In genomic region chr3:96060146-96060545, GRCm38 (mm10) we compare ENCODE assay signal across 23 mouse cellular contexts. TPM values are rescaled to one million over a fixed set of nuclear protein-coding genes. Genes with fewer than 3 reads are reported as not detected.
DNase-seq lines count a peak whose midpoint lies in the region; ATAC-seq and TF ChIP-seq lines count a peak whose summit lies in the region.
"Had no signal": no experiment of that assay in that cellular context is flagged by ENCODE, and none has a peak within 500 bp of the region (broad histone marks: within the 10 kb centered on the region; RNA-seq: fewer than 3 reads in every experiment).

No protein-coding gene starts in this region.

- no peak for ATAC-seq in heart, embryonic 11.5 days (replicated peaks; ENCODE audit: insufficient number of reproducible peaks, low FRiP score, low TSS enrichment)
- ATAC-seq in intestine, embryonic 14.5 days (replicated peaks; ENCODE audit: low FRiP score, low TSS enrichment, low read depth) = no peak
- no peak for ATAC-seq in intestine, postnatal 0 days
- ATAC-seq: activated CD4-positive, CD25-positive, alpha-beta regulatory T cell, adult 4 months; CD4-positive, CD25-positive, alpha-beta regulatory T cell, adult 4 months; forebrain, embryonic 13.5 days; forebrain, embryonic 15.5 days; Patski had no signal

- H3K4me3 ChIP-seq in heart, embryonic 11.5 days (ENCODE audit: low read depth, low read length) = no peak overlapping the region
- H3K4me3 ChIP-seq in intestine, embryonic 14.5 days (ENCODE audit: low read depth, low read length) = no peak overlapping the region
- H3K4me3 ChIP-seq in intestine, postnatal 0 days (ENCODE audit: low read depth, low read length) = no peak overlapping the region
- H3K4me3 ChIP-seq: embryonic facial prominence, embryonic 10.5 days; embryonic facial prominence, embryonic 12.5 days; forebrain, embryonic 13.5 days; forebrain, embryonic 15.5 days had no signal

- H3K9ac ChIP-seq in heart, embryonic 11.5 days (ENCODE audit: low read depth, low read length) = no peak overlapping the region
- H3K9ac ChIP-seq in intestine, embryonic 14.5 days (ENCODE audit: low read length) = no peak overlapping the region
- no peak overlapping the region for H3K9ac ChIP-seq in intestine, postnatal 0 days (ENCODE audit: low read depth, low read length)
- H3K9ac ChIP-seq: embryonic facial prominence, embryonic 12.5 days; forebrain, embryonic 13.5 days; forebrain, embryonic 15.5 days had no signal

- no peak overlapping the region for H3K27ac ChIP-seq in heart, embryonic 11.5 days (ENCODE audit: low read depth, low read length)
- H3K27ac ChIP-seq in intestine, embryonic 14.5 days (ENCODE audit: low read depth) = no peak overlapping the region
- no peak overlapping the region for H3K27ac ChIP-seq in intestine, postnatal 0 days (ENCODE audit: low read depth, low read length)
- H3K27ac ChIP-seq: embryonic facial prominence, embryonic 10.5 days; embryonic facial prominence, embryonic 12.5 days; forebrain, embryonic 13.5 days; forebrain, embryonic 15.5 days had no signal

- no peak for TF ChIP-seq CTCF in intestine, postnatal 0 days (IDR thresholded peaks at IDR 0.05; ENCODE audit: low read depth)

- H3K4me2 ChIP-seq in heart, embryonic 11.5 days = no peak overlapping the region
- no peak overlapping the region for H3K4me2 ChIP-seq in intestine, embryonic 14.5 days (ENCODE audit: low read length)
- no peak overlapping the region for H3K4me2 ChIP-seq in intestine, postnatal 0 days (replicated peaks; ENCODE audit: low read depth)
- H3K4me2 ChIP-seq: embryonic facial prominence, embryonic 12.5 days; forebrain, embryonic 13.5 days; forebrain, embryonic 15.5 days had no signal

- WGBS in heart, embryonic 11.5 days (ENCODE audit: insufficient replicate concordance) = 75% methylated on average over 1 of the region's 1 CpGs
- 85% methylated on average over 1 of the region's 1 CpGs for WGBS in intestine, embryonic 14.5 days
- 72% methylated on average over 1 of the region's 1 CpGs for WGBS in intestine, postnatal 0 days

- DNase-seq in heart, adult 11 months = peak; percentile 57
- peak; percentile 16 for DNase-seq in intestine, embryonic 14.5 days (ENCODE audit: low spot score)
- DNase-seq in thymus, postnatal 36 days = no peak
- DNase-seq: adrenal gland, adult 8-10 months; adrenal gland, postnatal 14 days; adrenal gland, postnatal 36 days; B cell, adult 2 months; cerebellum, adult 11-12 months; cerebellum, adult 2 months; cerebellum, adult 9-10 months; cerebellum, postnatal 10 days; cerebellum, postnatal 25 days had no signal

- H3K27me3 ChIP-seq in heart, embryonic 11.5 days (ENCODE audit: control insufficient read depth, insufficient read depth, low read length) = no peaks in the 10 kb centered on the region
- no peaks in the 10 kb centered on the region for H3K27me3 ChIP-seq in intestine, embryonic 14.5 days (replicated peaks; ENCODE audit: control insufficient read depth, insufficient read depth, low read length)
- H3K27me3 ChIP-seq in intestine, postnatal 0 days (replicated peaks; ENCODE audit: control insufficient read depth, insufficient read depth, low read length) = no peaks in the 10 kb centered on the region
- H3K27me3 ChIP-seq: CH12.LX; embryonic facial prominence, embryonic 12.5 days; forebrain, embryonic 13.5 days; forebrain, embryonic 15.5 days; Patski had no signal

- H3K4me1 ChIP-seq in heart, embryonic 11.5 days (ENCODE audit: control insufficient read depth, insufficient read depth, low read length) = 0 out of 2 replicates have a peak, but pooled peaks cover 3% of the 10 kb centered on the region
- H3K4me1 ChIP-seq in intestine, embryonic 14.5 days (replicated peaks; ENCODE audit: control insufficient read depth, insufficient read depth, low read length) = no peaks in the 10 kb centered on the region
- H3K4me1 ChIP-seq in intestine, postnatal 0 days (replicated peaks; ENCODE audit: control insufficient read depth, insufficient read depth, low read length) = peaks cover 7% of the 10 kb centered on the region; the same call in 1 of the 2 replicates

- no peaks in the 10 kb centered on the region for H3K9me3 ChIP-seq in heart, embryonic 11.5 days (replicated peaks; ENCODE audit: control insufficient read depth, low read length)
- no peaks in the 10 kb centered on the region for H3K9me3 ChIP-seq in intestine, embryonic 14.5 days (ENCODE audit: control insufficient read depth, low read length)
- H3K9me3 ChIP-seq in intestine, postnatal 0 days (ENCODE audit: control insufficient read depth) = no peaks in the 10 kb centered on the region
- H3K9me3 ChIP-seq: embryonic facial prominence, embryonic 10.5 days; embryonic facial prominence, embryonic 12.5 days; forebrain, embryonic 13.5 days; forebrain, embryonic 15.5 days; G1E had no signal

- H3K36me3 ChIP-seq in heart, embryonic 11.5 days (ENCODE audit: control insufficient read depth, insufficient read depth, low read length) = no peaks in the 10 kb centered on the region
- 0 out of 2 replicates have a peak, but pooled peaks cover 4% of the 10 kb centered on the region for H3K36me3 ChIP-seq in intestine, embryonic 14.5 days (ENCODE audit: control insufficient read depth, insufficient read depth, low read length)
- H3K36me3 ChIP-seq in intestine, postnatal 0 days (ENCODE audit: control insufficient read depth, insufficient read depth) = no peaks in the 10 kb centered on the region
- H3K36me3 ChIP-seq: embryonic facial prominence, embryonic 12.5 days had no signal

RNA-seq across cellular contexts. Expression of gene Vps45, which starts 1.9 kb away (rescaled TPM):
- polyA plus RNA-seq in heart, embryonic 11.5 days (2014; fragmentation: Nextera tagmentation; extraction: Ambion mirVana) = 20.4 and 23.9 TPM in 2 replicates
- 20.6 and 25.8 TPM in 2 replicates for polyA plus RNA-seq in intestine, embryonic 14.5 days (2014; fragmentation: Nextera tagmentation; extraction: Ambion mirVana)
- 22.5 and 27.1 TPM in 2 replicates for polyA plus RNA-seq in intestine, postnatal 0 days (2015; fragmentation: Nextera tagmentation; extraction: Ambion mirVana)

RNA-seq across cellular contexts. Expression of gene Otud7b, which starts 44.2 kb away (rescaled TPM):
- 8.7 and 9.3 TPM in 2 replicates for polyA plus RNA-seq in heart, embryonic 11.5 days (2014; fragmentation: Nextera tagmentation; extraction: Ambion mirVana)
- 14.0 and 14.8 TPM in 2 replicates for polyA plus RNA-seq in intestine, embryonic 14.5 days (2014; fragmentation: Nextera tagmentation; extraction: Ambion mirVana)
- 16.6 and 17.0 TPM in 2 replicates for polyA plus RNA-seq in intestine, postnatal 0 days (2015; fragmentation: Nextera tagmentation; extraction: Ambion mirVana)

Comparison
In these comparisons a context has a peak if more than half of its experiments do, and no peak if none do; other contexts are left out.
1. DNase-seq: peak in heart, adult 11 months (single experiment) and intestine, embryonic 14.5 days (single experiment); none in thymus, postnatal 36 days (0 of 2).